Mouse (Mus musculus) ES-E14 (cell line): ENCODE measurements at regions not wholly inside any gene's neighbourhood (a gene's known extent, or its start where the extent isn't known, plus 50 kb on each side); places are given as distances from the start of the nearest gene placed in this dataset.

Experiments
- DNase-seq: peaks from one replicate; pipeline ENCODE4 v3.0.0-alpha.2; 2013; ENCODE audit warnings: low read depth, low spot score
- H3K27ac ChIP-seq: 2 replicates; pipeline ENCODE4 v1.5.1; 2012; ENCODE audit warnings: low read depth, mild to moderate bottlenecking, low read length, moderate library complexity, mixed read lengths; ENCODE audit not compliant: poor library complexity, insufficient read depth, severe bottlenecking
- H3K36me3 ChIP-seq: 2 replicates; pipeline ENCODE4 v1.6.1; 2012; ENCODE audit warnings: mild to moderate bottlenecking, low read length, moderate library complexity, mixed read lengths; ENCODE audit not compliant: control insufficient read depth, poor library complexity, insufficient read depth, severe bottlenecking
- H3K4me1 ChIP-seq, 2 experiments: fragments of 150-350 bp in 1 of 2; sonication (generic) in 1 of 2; 2 replicates each; pipeline ENCODE4 v1.6.1; 2012; ENCODE audit warnings: low read length in 2 of 2, mild to moderate bottlenecking in 1 of 2, mixed read lengths in 1 of 2; ENCODE audit not compliant: control insufficient read depth in 2 of 2, insufficient read depth in 2 of 2, poor library complexity in 1 of 2
- H3K4me3 ChIP-seq, 2 experiments: fragments of 150-350 bp in 1 of 2; sonication (generic) in 1 of 2; 2 replicates each; pipeline ENCODE4 v1.5.1; 2012; ENCODE audit warnings: low read length in 2 of 2, low read depth in 1 of 2, mild to moderate bottlenecking in 1 of 2, mixed read lengths in 1 of 2; ENCODE audit not compliant: insufficient read depth in 1 of 2, poor library complexity in 1 of 2, severe bottlenecking in 1 of 2
- H3K9ac ChIP-seq: 2 replicates; pipeline ENCODE4 v1.6.1; 2012; ENCODE audit warnings: low read depth, mild to moderate bottlenecking, low read length, mixed read lengths; ENCODE audit not compliant: poor library complexity, insufficient read depth, severe bottlenecking
- H3K9me3 ChIP-seq: fragments of 150-350 bp; sonication (generic); 2 replicates; pipeline ENCODE4 v1.6.1; 2012; ENCODE audit warnings: low read depth, mild to moderate bottlenecking, low read length; ENCODE audit not compliant: control insufficient read depth, insufficient read depth
- CHD2 ChIP-seq: IDR thresholded peaks from 2 replicates; pipeline ENCODE4 v1.6.1; 2014; ENCODE audit warnings: mild to moderate bottlenecking, low read depth, low read length, inconsistent platforms
- HCFC1 ChIP-seq: IDR thresholded peaks from 2 replicates; pipeline ENCODE4 v1.6.1; 2012; ENCODE audit warnings: low read length, inconsistent platforms, borderline replicate concordance; ENCODE audit not compliant: insufficient read depth
- MAFK ChIP-seq: IDR thresholded peaks from 2 replicates; pipeline ENCODE4 v1.6.1; 2014; ENCODE audit warnings: mild to moderate bottlenecking, low read depth, low read length, inconsistent platforms; ENCODE audit not compliant: insufficient read depth
- ZC3H11A ChIP-seq: IDR thresholded peaks from 2 replicates; pipeline ENCODE4 v1.6.1; 2012; ENCODE audit warnings: low read depth, mild to moderate bottlenecking, inconsistent platforms, low read length, borderline replicate concordance
- ZNF384 ChIP-seq: IDR thresholded peaks from 2 replicates; pipeline ENCODE4 v1.6.1; 2012; ENCODE audit warnings: low read depth, low read length, inconsistent platforms
- in situ Hi-C, 2 experiments: fragments of 600-800 bp; cut with MboI; formaldehyde crosslinking; loops; one replicate each; pipeline ENCODE4 v1.15.1; 2025; ENCODE audit warnings: low sequenced_read_pairs in 2 of 2, inconsistent platforms in 1 of 2; ENCODE audit not compliant: unreplicated experiment in 2 of 2

DNA sequence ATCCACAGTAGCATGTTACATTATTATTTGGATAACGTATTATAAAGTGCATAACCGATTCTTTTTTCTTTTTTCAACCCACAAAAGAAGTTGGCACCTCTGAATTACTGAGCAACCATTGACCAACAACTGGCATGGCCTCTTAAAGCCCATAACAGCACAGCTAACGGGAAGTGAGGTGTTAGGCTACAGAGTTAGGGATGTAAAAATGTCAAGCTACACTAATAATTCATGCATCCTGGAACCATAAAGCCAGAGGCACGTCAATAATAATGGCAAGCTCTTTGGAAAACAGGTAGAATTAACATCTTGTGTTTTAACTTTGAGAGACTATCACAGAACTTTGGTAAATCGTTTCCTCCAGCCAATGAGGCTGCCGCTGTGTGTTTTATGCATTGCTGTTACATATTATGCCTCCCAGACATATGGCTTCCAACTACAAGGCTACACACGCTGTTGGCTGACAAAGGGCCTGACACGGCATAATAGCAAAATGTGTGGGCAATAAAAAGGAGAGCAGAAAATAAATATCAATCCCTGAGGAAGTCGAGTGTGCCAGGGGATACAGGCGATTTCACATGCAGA lies 89.6 kb upstream of the Dpyd start:
- H3K36me3 ChIP-seq = no peaks in the 10 kb centered on the region
- H3K9me3 ChIP-seq = no peaks in the 10 kb centered on the region
- in situ Hi-C loops = no loop called here
- H3K9ac ChIP-seq = no peak overlapping the region
- no peak overlapping the region for H3K27ac ChIP-seq
- no peak overlapping the region for H3K4me3 ChIP-seq
- H3K4me1 ChIP-seq = no peaks in the 10 kb centered on the region
- TF ChIP-seq CHD2 = no peak
- no peak for TF ChIP-seq MAFK
- TF ChIP-seq HCFC1 = no peak
- TF ChIP-seq ZC3H11A = no peak
- TF ChIP-seq ZNF384 = no peak
- no peak for DNase-seq

DNA sequence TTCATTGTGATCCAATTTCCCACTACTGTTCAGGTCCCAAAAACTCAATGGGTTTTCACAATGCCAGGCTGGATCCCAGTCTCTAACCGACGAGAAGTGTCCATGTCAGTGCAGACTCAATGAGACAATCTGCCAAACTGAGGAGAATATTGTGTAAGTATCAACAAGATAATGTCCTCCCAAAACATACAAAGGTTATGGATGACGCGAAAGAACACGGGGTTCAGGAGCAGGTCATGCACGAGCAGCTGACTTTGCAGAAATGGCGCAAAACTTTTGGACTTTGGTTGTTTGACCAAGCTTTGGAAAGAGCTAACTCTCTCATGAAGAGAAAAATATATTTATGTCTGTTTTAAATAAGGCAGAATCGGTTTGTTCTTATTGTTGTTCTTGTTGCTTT lies 83.9 kb upstream of the Dpyd start:
- TF ChIP-seq ZNF384 (no peak), HCFC1 (no peak), CHD2 (no peak), ZC3H11A (no peak), MAFK (no peak)
- H3K4me1 ChIP-seq = no peaks in the 10 kb centered on the region
- no peak overlapping the region for H3K9ac ChIP-seq
- no peak for DNase-seq
- in situ Hi-C loops = no loop called here
- H3K9me3 ChIP-seq = no peaks in the 10 kb centered on the region
- no peaks in the 10 kb centered on the region for H3K36me3 ChIP-seq
- H3K27ac ChIP-seq = no peak overlapping the region
- H3K4me3 ChIP-seq = no peak overlapping the region

- H3K9me3 ChIP-seq = no peaks in the 10 kb centered on the region
- H3K27ac ChIP-seq = no peak overlapping the region
- no peaks in the 10 kb centered on the region for H3K4me1 ChIP-seq
- no peaks in the 10 kb centered on the region for H3K36me3 ChIP-seq
- no peak overlapping the region for H3K4me3 ChIP-seq
- H3K9ac ChIP-seq = no peak overlapping the region
- DNase-seq = no peak
- in situ Hi-C loops = no loop called here
- TF ChIP-seq MAFK (no peak), ZC3H11A (no peak), HCFC1 (no peak), CHD2 (no peak), ZNF384 (no peak)
These were observed 81.2 kb upstream of the Dpyd start for GRCm38 (mm10) chr3:118480515-118481248.

DNA sequence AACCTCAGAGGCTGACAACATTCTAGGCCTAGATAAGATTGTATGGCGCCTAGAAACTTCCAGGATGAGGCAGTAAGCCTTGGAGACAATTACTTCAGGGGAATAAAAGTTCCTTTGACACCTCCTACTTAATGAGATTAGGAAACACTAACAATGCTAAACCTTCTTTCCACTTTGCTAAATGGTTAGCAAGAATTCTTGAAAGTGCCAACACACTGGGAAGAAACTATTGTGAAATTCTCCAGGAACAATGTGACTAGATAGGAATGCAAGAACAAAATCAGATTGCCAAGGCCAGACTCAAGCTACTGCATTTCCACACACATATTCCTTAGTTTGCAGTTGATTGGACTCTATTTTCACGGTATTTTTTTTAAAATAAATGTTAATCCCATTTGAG lies 76.0 kb upstream of the Dpyd start:
- Histone ChIP-seq H3K4me3 (no peak overlapping the region), H3K9ac (no peak overlapping the region), H3K27ac (no peak overlapping the region), H3K9me3 (no peaks in the 10 kb centered on the region), H3K4me1 (no peaks in the 10 kb centered on the region), H3K36me3 (no peaks in the 10 kb centered on the region)
- TF ChIP-seq ZC3H11A = no peak
- no peak for TF ChIP-seq MAFK
- TF ChIP-seq HCFC1 = no peak
- no peak for TF ChIP-seq ZNF384
- no peak for TF ChIP-seq CHD2
- no peak for DNase-seq
- in situ Hi-C loops = no loop called here
